Mouse (Mus musculus) neural tube, embryonic 14.5 days (tissue): ENCODE measurements around the gene Cant1. TPM values are rescaled to one million over a fixed set of nuclear protein-coding genes. Genes with fewer than 3 reads are reported as not detected.

Experiments used
- ATAC-seq: fragments of 200-750 bp; cut with Nextera tagmentation; 2 replicates; pipeline ENCODE4 v1.8.0; 2017; ENCODE audit warnings: low read depth, mild to moderate bottlenecking, moderate TSS enrichment, moderate library complexity
- H3K27ac ChIP-seq: fragments of 300-500 bp; sonication (generic); 2 replicates; pipeline ENCODE4 v1.5.1; 2014; ENCODE audit warnings: low read depth, mild to moderate bottlenecking, control low read depth, low read length, moderate library complexity, mixed read lengths
- H3K27me3 ChIP-seq: fragments of 300-500 bp; sonication (generic); 2 replicates; pipeline ENCODE4 v1.6.1; 2014; ENCODE audit warnings: low read length; ENCODE audit not compliant: control insufficient read depth, insufficient read depth
- H3K36me3 ChIP-seq: fragments of 300-500 bp; sonication (generic); 2 replicates; pipeline ENCODE4 v1.6.1; 2014; ENCODE audit warnings: low read length, mixed read lengths; ENCODE audit not compliant: control insufficient read depth, insufficient read depth
- H3K4me1 ChIP-seq: fragments of 300-500 bp; sonication (generic); 2 replicates; pipeline ENCODE4 v1.6.1; 2014; ENCODE audit warnings: low read length; ENCODE audit not compliant: control insufficient read depth, insufficient read depth
- H3K4me2 ChIP-seq: fragments of 300-500 bp; sonication (generic); 2 replicates; pipeline ENCODE4 v1.6.1; 2014; ENCODE audit warnings: mild to moderate bottlenecking, low read depth, low read length, control low read depth
- H3K4me3 ChIP-seq: fragments of 300-500 bp; sonication (generic); 2 replicates; pipeline ENCODE4 v1.5.1; 2014; ENCODE audit warnings: low read depth, low read length, control low read depth, mixed read lengths
- H3K9ac ChIP-seq: fragments of 300-500 bp; sonication (generic); replicated peaks from 2 replicates; pipeline ENCODE4 v1.6.1; 2014; ENCODE audit warnings: low read depth, mild to moderate bottlenecking, control low read depth, low read length, mixed read lengths
- H3K9me3 ChIP-seq: fragments of 300-500 bp; sonication (generic); 2 replicates; pipeline ENCODE4 v1.6.1; 2016; ENCODE audit warnings: low read length; ENCODE audit not compliant: control insufficient read depth
- WGBS: fragments of 180-500 bp; shearing (Covaris S2); extraction: QIAGEN DNeasy Blood & Tissue Kit; methylation state at CpG from one replicate; pipeline ENCODE4 v1.1.7; 2014; 5-methylcytosine and 5-hydroxymethylcytosine counted together
- polyA plus RNA-seq: library from polyadenylated mRNA; unstranded; fragments of >200 nt; fragmentation: Nextera tagmentation; extraction: Ambion mirVana; gene quantifications from 2 replicates; pipeline ENCODE4 v1.2.1, GENCODE M21; 2014

Gene Cant1
- polyA plus RNA-seq, 1 experiment from 2014 or later, result 21.2 TPM

DNA sequence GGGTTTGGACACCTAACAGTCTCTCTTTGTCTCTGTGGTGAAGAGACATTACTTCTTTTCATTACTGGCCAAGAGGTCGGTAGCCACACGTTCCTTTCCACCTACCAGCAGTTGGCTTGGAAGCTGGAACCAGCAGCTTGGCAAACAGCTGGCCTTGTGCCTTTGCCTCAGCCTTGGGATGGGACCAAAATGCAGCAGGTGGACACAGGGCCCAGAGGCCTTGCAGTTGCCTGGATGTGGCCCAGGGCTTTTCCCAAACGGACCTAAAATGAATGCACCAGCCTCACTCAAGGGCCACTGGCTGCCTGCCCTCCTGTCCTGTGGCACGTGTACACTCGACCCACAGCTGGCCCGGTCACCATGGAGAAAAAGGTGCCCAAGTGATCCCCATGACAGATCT, 32.3 kb upstream of the Cant1 start:
- no peaks in the 10 kb centered on the region for H3K27me3 ChIP-seq
- ATAC-seq, result no peak
- H3K36me3 ChIP-seq, result no peaks in the 10 kb centered on the region
- no peaks in the 10 kb centered on the region for H3K9me3 ChIP-seq
- H3K4me2 ChIP-seq, result no peak overlapping the region
- H3K27ac ChIP-seq, result no peak overlapping the region
- 82% methylated on average over 6 of the region's 6 CpGs for WGBS
- H3K9ac ChIP-seq, result no peak overlapping the region
- H3K4me1 ChIP-seq, result no peaks in the 10 kb centered on the region
- H3K4me3 ChIP-seq, result no peak overlapping the region

DNA sequence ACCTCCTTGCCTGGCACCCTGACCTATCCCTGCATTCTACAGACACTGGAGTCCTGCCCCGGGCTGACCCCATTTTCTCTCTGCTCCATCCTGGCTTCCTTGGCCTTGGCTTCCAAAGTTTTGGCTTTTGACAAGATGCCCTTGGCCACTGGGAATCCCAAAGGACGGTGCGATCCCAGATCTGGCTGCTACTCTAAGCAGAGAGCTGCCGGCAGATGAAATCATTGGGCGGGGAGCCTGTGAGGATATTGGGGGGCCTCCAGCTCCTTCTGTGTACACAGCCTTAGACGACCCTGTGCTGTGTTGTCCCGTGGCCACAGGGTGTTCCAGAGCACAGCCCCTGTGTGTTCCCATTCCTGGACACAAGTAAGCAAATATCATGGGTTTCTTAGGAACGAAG, 29.5 kb upstream of the Cant1 start:
- no peak overlapping the region for H3K9ac ChIP-seq
- no peaks in the 10 kb centered on the region for H3K36me3 ChIP-seq
- ATAC-seq, result no peak
- H3K4me2 ChIP-seq, result no peak overlapping the region
- no peak overlapping the region for H3K4me3 ChIP-seq
- H3K4me1 ChIP-seq, result no peaks in the 10 kb centered on the region
- WGBS, result 87% methylated on average over 8 of the region's 8 CpGs
- no peaks in the 10 kb centered on the region for H3K27me3 ChIP-seq
- no peaks in the 10 kb centered on the region for H3K9me3 ChIP-seq
- H3K27ac ChIP-seq, result no peak overlapping the region

DNA sequence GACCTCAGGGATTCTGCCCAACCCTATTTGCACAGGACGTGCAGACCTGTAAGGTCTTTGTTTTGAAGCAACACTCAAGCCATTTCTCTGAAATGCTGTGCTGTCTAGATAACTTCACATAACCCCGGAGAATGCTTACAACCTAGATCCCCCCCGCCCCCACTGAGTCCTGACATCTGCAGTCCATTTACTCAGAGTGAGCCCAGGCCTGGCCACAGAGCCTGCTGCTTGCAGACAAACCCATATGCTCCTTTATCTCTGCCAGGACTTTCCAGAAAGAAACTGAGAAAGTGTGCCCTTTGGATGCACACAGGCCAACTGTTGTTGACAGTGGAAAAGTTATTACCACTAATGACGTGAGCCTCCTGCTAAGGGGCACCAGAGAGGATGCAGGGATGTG, 28.5 kb upstream of the Cant1 start:
- Histone ChIP-seq H3K4me1 (no peaks in the 10 kb centered on the region), H3K36me3 (no peaks in the 10 kb centered on the region), H3K4me3 (no peak overlapping the region), H3K4me2 (no peak overlapping the region), H3K9ac (no peak overlapping the region), H3K27me3 (no peaks in the 10 kb centered on the region), H3K9me3 (no peaks in the 10 kb centered on the region), H3K27ac (no peak overlapping the region)
- WGBS, result 63% methylated on average over 4 of the region's 4 CpGs
- ATAC-seq, result no peak

DNA sequence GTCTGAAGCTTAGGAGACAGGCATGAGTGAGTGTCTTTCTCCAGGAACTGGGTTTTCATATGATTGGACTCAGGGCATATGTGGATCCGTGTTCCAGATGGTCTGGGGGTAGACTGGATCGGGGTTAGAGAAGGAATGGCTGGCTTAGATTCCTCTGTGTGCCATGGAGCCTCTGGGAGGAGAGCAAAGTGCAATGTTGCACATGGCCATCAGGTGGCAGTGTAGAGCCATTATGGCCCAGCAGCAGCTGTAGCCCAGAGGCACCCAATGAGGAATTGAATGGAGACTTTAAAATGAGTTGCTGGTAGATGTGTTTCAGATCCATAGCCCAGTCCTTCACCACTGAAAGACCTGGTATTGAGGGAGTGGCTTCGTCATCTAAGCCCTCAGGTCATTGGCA, 27.0 kb upstream of the Cant1 start:
- Histone ChIP-seq H3K27me3 (no peaks in the 10 kb centered on the region), H3K27ac (no peak overlapping the region), H3K4me1 (no peaks in the 10 kb centered on the region), H3K9ac (no peak overlapping the region), H3K36me3 (no peaks in the 10 kb centered on the region), H3K9me3 (no peaks in the 10 kb centered on the region), H3K4me2 (no peak overlapping the region), H3K4me3 (no peak overlapping the region)
- WGBS, result 16% methylated on average over 3 of the region's 3 CpGs
- ATAC-seq, result peak; percentile 52

DNA sequence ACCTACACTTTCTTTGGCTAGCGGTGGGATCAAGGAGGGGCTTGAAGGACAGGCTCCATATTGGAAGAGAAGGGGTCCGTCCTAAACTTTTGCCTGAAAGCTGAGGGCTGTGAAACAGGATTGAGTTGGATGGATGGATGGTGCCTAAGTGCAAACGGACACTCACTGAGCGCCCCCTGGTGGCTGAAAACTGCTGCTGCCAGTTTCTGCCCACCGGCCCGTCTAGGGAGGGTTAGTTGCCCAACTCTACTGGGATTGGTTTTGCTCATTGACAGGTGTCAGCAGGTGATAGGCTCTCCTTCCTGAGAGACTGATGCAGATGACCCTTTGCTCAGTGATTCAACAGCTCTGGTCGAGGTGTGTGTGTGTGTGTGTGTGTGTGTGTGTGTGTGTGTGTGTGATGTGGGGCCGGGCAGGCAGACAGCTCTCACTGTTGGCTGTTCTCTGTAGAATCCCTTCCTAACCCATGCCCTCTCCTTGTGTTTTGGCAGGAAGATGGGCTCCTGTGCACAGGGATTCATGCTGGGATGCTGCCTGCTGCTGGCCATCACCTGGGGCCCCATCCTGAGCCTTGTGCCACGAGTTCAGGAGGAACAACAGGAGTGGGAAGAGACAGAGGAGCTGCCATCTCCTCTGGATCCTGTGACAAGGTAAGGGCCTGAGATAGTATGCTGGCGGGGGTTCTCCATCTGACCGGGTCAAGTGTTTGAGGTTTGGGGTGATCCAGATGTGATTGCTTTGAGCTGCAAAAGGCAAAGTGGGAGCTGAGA, 24.5 kb upstream of the Cant1 start:
- 38% methylated on average over 11 of the region's 11 CpGs for WGBS
- H3K4me2 ChIP-seq, result no peak overlapping the region
- no peaks in the 10 kb centered on the region for H3K36me3 ChIP-seq
- no peak overlapping the region for H3K27ac ChIP-seq
- H3K9ac ChIP-seq, result no peak overlapping the region
- no peaks in the 10 kb centered on the region for H3K9me3 ChIP-seq
- no peaks in the 10 kb centered on the region for H3K27me3 ChIP-seq
- no peak overlapping the region for H3K4me3 ChIP-seq
- no peak for ATAC-seq
- H3K4me1 ChIP-seq, result peaks cover 10% of the 10 kb centered on the region; the same call in 1 of the 2 replicates

DNA sequence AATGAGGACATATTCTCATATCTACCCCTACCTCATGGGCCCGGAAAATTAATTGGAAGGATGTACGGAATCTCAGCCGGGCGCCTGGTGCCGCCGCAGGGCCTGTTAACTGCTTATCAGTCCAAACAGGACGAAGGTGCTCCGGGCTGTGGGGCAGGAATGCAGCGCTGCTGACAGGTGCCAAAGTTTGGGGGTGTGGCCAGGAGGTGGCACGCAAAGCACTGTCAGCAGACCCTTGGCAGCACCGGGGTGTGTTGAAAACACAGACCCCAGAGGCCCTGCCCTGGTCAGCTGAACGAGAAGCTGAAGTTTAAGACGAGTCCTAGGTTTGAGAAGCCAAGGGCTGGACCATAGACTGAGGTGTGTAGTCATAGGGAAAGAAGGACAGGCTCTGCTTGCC, 23.8 kb upstream of the Cant1 start:
- ATAC-seq, result no peak

DNA sequence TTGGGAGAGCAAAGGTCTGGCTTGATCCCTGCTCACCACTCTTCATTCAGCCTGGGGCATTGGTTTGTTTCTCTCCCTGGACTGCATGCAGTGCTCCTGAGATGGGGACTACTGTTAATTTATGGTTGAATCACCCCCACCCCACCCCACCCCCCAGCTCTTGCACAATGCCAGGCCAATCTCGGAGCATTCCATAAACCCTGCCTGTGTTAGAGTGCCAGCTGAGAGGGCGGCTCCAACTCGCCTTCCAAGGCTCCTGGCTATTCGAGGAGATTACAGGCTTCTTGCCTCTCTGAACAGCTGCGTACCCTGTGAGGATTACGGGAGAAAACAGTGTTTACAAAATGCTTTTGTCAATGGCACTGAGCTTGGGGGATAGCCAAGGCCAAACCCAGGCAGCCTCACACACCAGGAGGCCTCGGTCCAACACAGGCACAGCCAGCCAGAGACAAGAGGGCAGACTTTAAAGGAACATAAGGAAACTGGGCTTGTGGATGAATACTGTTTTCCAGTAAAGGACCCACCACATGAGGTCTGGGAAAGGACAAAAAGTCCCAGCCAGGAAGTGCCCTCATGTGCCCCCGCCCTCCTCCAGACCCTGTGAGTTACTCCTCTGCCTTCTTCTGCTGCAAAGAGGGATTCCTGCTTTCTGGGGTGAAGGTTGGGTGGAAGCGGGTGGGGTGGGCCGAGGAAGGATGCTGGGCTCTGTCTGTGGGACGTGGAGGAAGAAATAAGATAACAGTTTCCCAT, 20.0 kb upstream of the Cant1 start:
- Histone ChIP-seq H3K9ac (no peak overlapping the region), H3K4me1 (peaks cover 20% of the 10 kb centered on the region)

More for the DNA sequence above, 23.8 kb upstream of the Cant1 start:
- WGBS, result 70% methylated on average over 13 of the region's 13 CpGs
- Histone ChIP-seq H3K27ac (no peak overlapping the region), H3K9me3 (no peaks in the 10 kb centered on the region), H3K36me3 (no peaks in the 10 kb centered on the region), H3K9ac (no peak overlapping the region), H3K4me1 (peaks cover 14% of the 10 kb centered on the region; the same call in 1 of the 2 replicates), H3K4me3 (no peak overlapping the region), H3K4me2 (no peak overlapping the region), H3K27me3 (no peaks in the 10 kb centered on the region)

DNA sequence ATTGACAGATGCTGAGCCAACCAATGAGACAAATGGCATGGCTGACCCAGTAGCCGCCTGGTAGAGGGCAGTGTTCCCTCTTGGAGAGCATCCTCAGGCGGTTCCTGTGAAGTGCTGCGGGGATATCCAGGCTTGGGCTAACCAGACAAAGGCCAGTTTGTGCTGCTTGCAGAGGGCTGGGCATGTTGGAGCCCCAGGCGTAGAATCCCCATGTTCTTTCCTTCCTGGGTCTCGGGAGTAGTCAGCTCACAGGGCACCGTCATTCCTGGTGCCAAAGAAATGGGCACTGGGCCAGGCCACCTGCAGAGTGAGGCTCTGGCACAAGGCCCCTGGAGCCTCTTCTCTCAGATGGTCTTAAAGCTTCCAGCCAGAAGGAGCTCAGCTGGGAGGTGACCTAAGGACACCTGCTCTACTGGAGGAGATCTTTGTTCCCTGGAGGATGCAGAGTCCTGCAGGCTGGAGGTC, 17.6 kb upstream of the Cant1 start:
- Histone ChIP-seq H3K27me3 (no peaks in the 10 kb centered on the region), H3K4me2 (no peak overlapping the region), H3K4me3 (no peak overlapping the region), H3K4me1 (peaks cover 24% of the 10 kb centered on the region), H3K36me3 (no peaks in the 10 kb centered on the region), H3K9ac (no peak overlapping the region), H3K27ac (no peak overlapping the region), H3K9me3 (no peaks in the 10 kb centered on the region)
- ATAC-seq, result peak; percentile 50; the same call in 1 of the 2 replicates
- WGBS, result 37% methylated on average over 6 of the region's 6 CpGs

More for the DNA sequence above, 20.0 kb upstream of the Cant1 start:
- H3K27ac ChIP-seq, result peak overlapping the region; percentile 62
- H3K27me3 ChIP-seq, result no peaks in the 10 kb centered on the region
- no peaks in the 10 kb centered on the region for H3K36me3 ChIP-seq
- peak; percentile 65 for ATAC-seq
- H3K4me2 ChIP-seq, result no peak overlapping the region
- H3K4me3 ChIP-seq, result no peak overlapping the region
- H3K9me3 ChIP-seq, result no peaks in the 10 kb centered on the region
- 15% methylated on average over 11 of the region's 11 CpGs for WGBS

DNA sequence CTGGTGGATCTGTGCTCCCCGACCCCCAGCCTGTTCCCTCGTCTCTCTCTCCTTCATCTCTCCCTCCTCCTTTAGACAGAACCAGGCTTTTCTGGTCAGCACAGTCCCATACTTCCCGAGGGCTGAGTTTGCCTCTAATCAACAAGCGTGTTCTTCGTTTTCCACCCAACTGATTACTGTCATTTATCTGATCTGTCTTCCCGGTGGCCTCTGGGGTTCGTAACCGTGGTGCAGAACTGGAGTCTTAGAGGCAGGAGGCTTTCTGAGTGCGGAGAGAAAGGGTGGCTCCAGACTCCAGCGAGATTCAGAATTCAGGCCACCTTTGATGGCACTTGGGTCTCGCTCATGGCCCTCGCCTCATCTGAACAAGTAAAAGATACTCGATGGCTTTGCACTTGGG, 15.2 kb upstream of the Cant1 start:
- H3K4me1 ChIP-seq, result peaks cover 21% of the 10 kb centered on the region
- H3K9me3 ChIP-seq, result no peaks in the 10 kb centered on the region
- no peak overlapping the region for H3K9ac ChIP-seq
- H3K36me3 ChIP-seq, result no peaks in the 10 kb centered on the region
- H3K27me3 ChIP-seq, result no peaks in the 10 kb centered on the region
- H3K4me2 ChIP-seq, result 0 out of 2 replicates have a peak overlapping the region, but pooled peaks have one; percentile 8
- H3K4me3 ChIP-seq, result no peak overlapping the region
- H3K27ac ChIP-seq, result no peak overlapping the region
- 48% methylated on average over 13 of the region's 13 CpGs for WGBS
- ATAC-seq, result no peak
